Mouse (Mus musculus) C2C12 (cell line): ENCODE measurements around the gene Ank3.

Source experiments
- CEBPB ChIP-seq: IDR thresholded peaks from one replicate; pipeline ENCODE4 v1.6.1; 2011; ENCODE audit warnings: low read depth, mild to moderate bottlenecking, control low read depth, moderate library complexity
- CTCF ChIP-seq: IDR thresholded peaks from one replicate; pipeline ENCODE4 v1.5.1; 2011; ENCODE audit not compliant: control insufficient read depth, insufficient read depth, insufficient read length
- FOSL1 ChIP-seq: IDR thresholded peaks from one replicate; pipeline ENCODE4 v1.8.0; 2011; ENCODE audit warnings: mild to moderate bottlenecking, low read length; ENCODE audit not compliant: poor library complexity, insufficient read depth, severe bottlenecking
- MAX ChIP-seq: IDR thresholded peaks from one replicate; pipeline ENCODE4 v1.6.1; 2011; ENCODE audit warnings: mild to moderate bottlenecking, control low read depth
- MYOD1 ChIP-seq: IDR thresholded peaks from one replicate; pipeline ENCODE4 v1.6.1; 2011; ENCODE audit warnings: low read depth; ENCODE audit not compliant: control insufficient read depth, insufficient read length
- MYOG ChIP-seq: IDR thresholded peaks from one replicate; pipeline ENCODE4 v1.6.1; 2011; ENCODE audit not compliant: control insufficient read depth, insufficient read length; ENCODE audit errors: extremely low read depth
- USF1 ChIP-seq: IDR thresholded peaks from one replicate; pipeline ENCODE4 v1.6.1; 2011; ENCODE audit warnings: low read depth, mild to moderate bottlenecking, control low read depth, moderate library complexity

DNA sequence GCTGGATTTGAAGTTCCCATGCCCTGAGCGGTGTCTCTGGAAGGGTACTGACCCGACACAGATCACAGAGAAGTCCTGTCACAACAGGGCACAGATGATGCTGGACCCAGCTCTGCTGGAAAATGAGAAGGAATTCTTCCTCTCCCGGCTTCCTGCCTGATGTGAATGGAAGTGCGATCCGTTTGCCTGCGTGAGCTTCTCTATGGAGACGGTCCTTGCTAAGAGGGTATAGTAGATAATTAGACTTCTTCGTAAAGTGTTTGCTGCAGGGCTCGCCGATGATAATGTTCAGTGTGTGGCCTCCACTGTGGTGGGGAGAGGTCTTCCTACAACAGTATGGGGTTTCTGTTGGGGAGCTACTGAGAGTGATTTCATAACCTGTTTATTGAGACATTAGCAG lies 388.8 kb downstream of the Ank3 start:
- no peak for TF ChIP-seq CTCF
- TF ChIP-seq MAX, result no peak
- no peak for TF ChIP-seq CEBPB
- TF ChIP-seq MYOD1, result no peak
- no peak for TF ChIP-seq MYOG
- TF ChIP-seq USF1, result no peak
- no peak for TF ChIP-seq FOSL1
